Mouse (Mus musculus): Measurements from ENCODE around the gene Eif4b. TPM values are rescaled to one million over a fixed set of nuclear protein-coding genes. Genes with fewer than 3 reads are reported as not detected.

Eif4b gene
- 42.7 and 43.6 TPM in 2 replicates for polyA plus RNA-seq (2015; fragmentation: Nextera tagmentation; extraction: Ambion mirVana)

GRCm38 (mm10) chr15:102073559-102074069, at the start of gene Eif4b:
Gene Eif4b, plus strand, starts transcription at chr15:102073773.
- no peaks in the 10 kb centered on the region for H3K9me3 ChIP-seq (replicated peaks; ENCODE audit: control insufficient read depth, low read length)
- no peaks in the 10 kb centered on the region; the same call in 1 of the 2 replicates for H3K36me3 ChIP-seq (ENCODE audit: control insufficient read depth, insufficient read depth)
- peak within 1 kb of the TSS; percentile 93 for H3K9ac ChIP-seq (ENCODE audit: low read depth, low read length)
- WGBS (ENCODE audit: insufficient replicate concordance) = under 1% methylated on average over 58 of the region's 58 CpGs
- no peaks in the 10 kb centered on the region for H3K27me3 ChIP-seq (ENCODE audit: control insufficient read depth, insufficient read depth, low read depth, low read length)
- peak; percentile 95 for ATAC-seq (ENCODE audit: low read depth)
- H3K4me2 ChIP-seq (ENCODE audit: low read depth, low read length) = peak within 1 kb of the TSS; percentile 86
- H3K4me3 ChIP-seq (ENCODE audit: low read depth, low read length) = peak within 1 kb of the TSS; percentile 85
- H3K4me1 ChIP-seq (ENCODE audit: control insufficient read depth, low read depth, low read length) = peaks cover 16% of the 10 kb centered on the region
- peak within 1 kb of the TSS; percentile 91 for H3K27ac ChIP-seq (ENCODE audit: low read length)

DNA sequence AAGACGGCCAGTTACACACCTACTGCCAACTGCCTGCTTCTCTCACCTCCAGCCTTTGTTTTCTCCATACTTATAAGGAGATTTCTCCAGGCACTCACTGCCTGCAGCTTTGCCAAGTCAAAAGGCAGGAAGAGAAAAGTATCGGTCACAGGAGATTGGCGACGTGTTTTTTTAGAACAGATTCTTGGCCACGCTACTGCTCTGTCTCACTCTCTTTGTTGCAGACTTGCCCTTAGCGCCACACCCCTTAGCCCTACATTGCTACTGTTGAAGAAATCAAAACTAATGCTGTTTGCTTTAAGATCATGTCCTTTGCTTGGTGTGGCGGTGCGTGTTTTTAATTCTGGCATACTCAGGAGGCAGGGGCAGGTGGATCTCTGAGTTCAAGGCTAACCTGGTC, 49.7 kb upstream of the Eif4b start:
- peaks cover 23% of the 10 kb centered on the region for H3K27me3 ChIP-seq (ENCODE audit: control insufficient read depth, insufficient read depth, low read depth, low read length)
- H3K4me3 ChIP-seq (ENCODE audit: low read depth, low read length) = no peak overlapping the region
- H3K4me2 ChIP-seq (ENCODE audit: low read depth, low read length) = no peak overlapping the region
- no peak for ATAC-seq (ENCODE audit: low read depth)
- 61% methylated on average over 8 of the region's 8 CpGs for WGBS (ENCODE audit: insufficient replicate concordance)
- H3K9ac ChIP-seq (ENCODE audit: low read depth, low read length) = no peak overlapping the region
- H3K4me1 ChIP-seq (ENCODE audit: control insufficient read depth, low read depth, low read length) = peaks cover 6% of the 10 kb centered on the region; the same call in 1 of the 2 replicates
- H3K9me3 ChIP-seq (replicated peaks; ENCODE audit: control insufficient read depth, low read length) = no peaks in the 10 kb centered on the region
- H3K27ac ChIP-seq (ENCODE audit: low read length) = no peak overlapping the region
- no peaks in the 10 kb centered on the region for H3K36me3 ChIP-seq (ENCODE audit: control insufficient read depth, insufficient read depth)

DNA sequence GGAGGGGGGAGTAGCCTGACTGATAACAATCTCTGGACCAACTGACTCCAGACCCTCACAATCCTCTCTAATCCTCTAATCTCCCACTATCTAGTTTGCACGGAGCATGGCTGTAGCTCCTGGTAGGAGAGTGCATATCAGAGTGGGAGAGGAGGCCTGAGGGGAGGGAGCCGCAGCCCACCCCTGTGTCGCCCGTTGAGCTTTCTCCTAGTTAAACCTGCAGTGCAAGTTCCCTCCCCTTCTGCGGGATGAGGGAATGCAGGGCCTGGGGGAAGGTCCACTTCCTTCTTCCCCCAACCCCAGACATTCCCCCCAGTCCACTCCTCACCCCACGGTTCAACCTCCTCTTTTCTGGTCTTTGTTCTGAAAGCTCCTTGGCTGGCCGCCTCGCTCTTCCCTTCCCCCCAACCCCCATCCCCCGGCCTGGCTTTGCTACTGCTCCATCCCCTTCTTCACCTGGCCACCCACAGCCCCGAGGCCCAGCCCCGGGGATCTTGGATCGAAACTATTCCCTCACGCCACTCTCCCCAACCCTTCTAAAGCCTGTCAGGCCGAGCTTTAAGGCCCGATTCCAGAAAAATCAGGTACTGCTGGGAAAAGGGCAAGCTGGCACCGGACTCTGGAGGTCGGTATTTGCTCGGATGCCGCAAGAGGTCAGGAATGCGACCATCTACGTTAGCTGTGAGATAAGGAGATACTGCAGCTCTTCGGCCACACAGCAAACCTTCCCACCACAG, 48.3 kb upstream of the Eif4b start:
- no peak overlapping the region for H3K9ac ChIP-seq (ENCODE audit: low read depth, low read length)
- no peaks in the 10 kb centered on the region for H3K9me3 ChIP-seq (replicated peaks; ENCODE audit: control insufficient read depth, low read length)
- peaks cover 23% of the 10 kb centered on the region for H3K27me3 ChIP-seq (ENCODE audit: control insufficient read depth, insufficient read depth, low read depth, low read length)
- 8% methylated on average over 22 of the region's 22 CpGs for WGBS (ENCODE audit: insufficient replicate concordance)
- ATAC-seq (ENCODE audit: low read depth) = peak; percentile 31; the same call in 1 of the 2 replicates
- peaks cover 6% of the 10 kb centered on the region; the same call in 1 of the 2 replicates for H3K4me1 ChIP-seq (ENCODE audit: control insufficient read depth, low read depth, low read length)
- H3K4me2 ChIP-seq (ENCODE audit: low read depth, low read length) = peak overlapping the region; percentile 49
- H3K27ac ChIP-seq (ENCODE audit: low read length) = peak overlapping the region; percentile 72
- peak overlapping the region; percentile 27 for H3K4me3 ChIP-seq (ENCODE audit: low read depth, low read length)
- H3K36me3 ChIP-seq (ENCODE audit: control insufficient read depth, insufficient read depth) = no peaks in the 10 kb centered on the region

- peaks cover 23% of the 10 kb centered on the region for H3K27me3 ChIP-seq (ENCODE audit: control insufficient read depth, insufficient read depth, low read depth, low read length)
- H3K9ac ChIP-seq (ENCODE audit: low read depth, low read length) = no peak overlapping the region
- peak; percentile 79 for ATAC-seq (ENCODE audit: low read depth)
- peak overlapping the region; percentile 49 for H3K4me2 ChIP-seq (ENCODE audit: low read depth, low read length)
- H3K4me1 ChIP-seq (ENCODE audit: control insufficient read depth, low read depth, low read length) = peaks cover 6% of the 10 kb centered on the region; the same call in 1 of the 2 replicates
- no peaks in the 10 kb centered on the region for H3K9me3 ChIP-seq (replicated peaks; ENCODE audit: control insufficient read depth, low read length)
- 15% methylated on average over 12 of the region's 12 CpGs for whole genome bisulfite sequencing (ENCODE audit: insufficient replicate concordance)
- H3K36me3 ChIP-seq (ENCODE audit: control insufficient read depth, insufficient read depth) = no peaks in the 10 kb centered on the region
- no peak overlapping the region for H3K4me3 ChIP-seq (ENCODE audit: low read depth, low read length)
- H3K27ac ChIP-seq (ENCODE audit: low read length) = peak overlapping the region; percentile 80
Observed at GRCm38 (mm10) chr15:102026430-102026829, 47.1 kb upstream of the Eif4b start.

- H3K27me3 ChIP-seq (ENCODE audit: control insufficient read depth, insufficient read depth, low read depth, low read length) = peaks cover 23% of the 10 kb centered on the region
- peak within 1 kb of the TSS; percentile 44 for H3K4me2 ChIP-seq (ENCODE audit: low read depth, low read length)
- peak within 1 kb of the TSS; percentile 80 for H3K27ac ChIP-seq (ENCODE audit: low read length)
- H3K4me3 ChIP-seq (ENCODE audit: low read depth, low read length) = peak within 1 kb of the TSS; percentile 61
- peaks cover 6% of the 10 kb centered on the region; the same call in 1 of the 2 replicates for H3K4me1 ChIP-seq (ENCODE audit: control insufficient read depth, low read depth, low read length)
- ATAC-seq (ENCODE audit: low read depth) = peak; percentile 61
- 2% methylated on average over 28 of the region's 28 CpGs for WGBS (ENCODE audit: insufficient replicate concordance)
- H3K9ac ChIP-seq (ENCODE audit: low read depth, low read length) = peak within 1 kb of the TSS; percentile 56
- H3K36me3 ChIP-seq (ENCODE audit: control insufficient read depth, insufficient read depth) = no peaks in the 10 kb centered on the region
- no peaks in the 10 kb centered on the region for H3K9me3 ChIP-seq (replicated peaks; ENCODE audit: control insufficient read depth, low read length)
Observed at GRCm38 (mm10) chr15:102028040-102028439, 45.5 kb upstream of the Eif4b start, which contains the start of gene Krt18. Gene Krt18, plus strand, starts transcription at chr15:102028180.

DNA sequence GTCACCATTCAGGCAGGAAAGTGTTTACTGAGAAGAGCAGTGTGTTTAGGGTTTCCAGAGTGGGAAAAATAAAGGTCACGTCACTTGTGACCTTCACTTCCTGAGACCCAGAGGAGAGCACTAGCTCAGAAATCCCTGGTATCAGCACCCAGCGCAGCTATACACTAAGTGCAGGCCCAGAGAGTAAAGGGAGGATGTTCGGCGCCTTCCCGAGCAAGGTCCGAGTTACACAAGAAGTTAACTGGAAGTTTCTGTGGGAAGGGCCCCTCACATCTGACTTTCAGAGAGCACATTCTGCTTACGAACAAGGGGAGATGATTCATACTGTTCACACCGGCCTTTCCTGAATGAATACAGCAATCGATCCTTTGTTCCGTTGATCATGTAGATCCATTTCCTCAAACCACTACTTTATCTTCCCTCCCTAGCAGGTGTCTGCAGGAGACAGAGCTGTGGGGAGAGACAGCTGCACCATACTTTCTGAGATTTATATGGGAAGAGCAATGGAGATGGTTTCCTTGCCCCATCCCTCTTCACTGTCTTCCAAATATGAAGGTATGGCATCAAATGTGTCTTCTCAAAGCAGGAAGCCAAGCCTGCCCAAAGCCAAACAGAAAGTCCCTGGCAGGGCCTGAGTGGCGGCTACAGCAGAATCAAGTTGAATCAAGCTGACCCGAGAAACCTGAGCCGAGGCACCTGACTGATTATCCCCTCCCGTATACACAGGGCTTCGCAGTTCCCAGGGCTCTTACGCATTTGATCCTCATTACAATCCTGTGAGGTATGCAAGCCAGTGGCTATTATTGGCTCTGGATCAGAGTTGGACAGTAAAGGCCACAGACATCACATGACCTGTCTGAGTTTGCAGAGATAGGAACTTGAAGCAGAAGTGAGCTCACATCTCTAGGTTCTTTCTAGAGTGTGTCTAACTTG, 39.2 kb upstream of the Eif4b start:
- no peak overlapping the region for H3K4me3 ChIP-seq (ENCODE audit: low read depth, low read length)
- H3K27me3 ChIP-seq (ENCODE audit: control insufficient read depth, insufficient read depth, low read depth, low read length) = no peaks in the 10 kb centered on the region
- H3K27ac ChIP-seq (ENCODE audit: low read length) = no peak overlapping the region
- no peaks in the 10 kb centered on the region for H3K36me3 ChIP-seq (ENCODE audit: control insufficient read depth, insufficient read depth)
- H3K9ac ChIP-seq (ENCODE audit: low read depth, low read length) = no peak overlapping the region
- no peaks in the 10 kb centered on the region for H3K4me1 ChIP-seq (ENCODE audit: control insufficient read depth, low read depth, low read length)
- H3K9me3 ChIP-seq (replicated peaks; ENCODE audit: control insufficient read depth, low read length) = no peaks in the 10 kb centered on the region
- 52% methylated on average over 16 of the region's 16 CpGs for WGBS (ENCODE audit: insufficient replicate concordance)
- no peak overlapping the region for H3K4me2 ChIP-seq (ENCODE audit: low read depth, low read length)
- ATAC-seq (ENCODE audit: low read depth) = no peak

DNA sequence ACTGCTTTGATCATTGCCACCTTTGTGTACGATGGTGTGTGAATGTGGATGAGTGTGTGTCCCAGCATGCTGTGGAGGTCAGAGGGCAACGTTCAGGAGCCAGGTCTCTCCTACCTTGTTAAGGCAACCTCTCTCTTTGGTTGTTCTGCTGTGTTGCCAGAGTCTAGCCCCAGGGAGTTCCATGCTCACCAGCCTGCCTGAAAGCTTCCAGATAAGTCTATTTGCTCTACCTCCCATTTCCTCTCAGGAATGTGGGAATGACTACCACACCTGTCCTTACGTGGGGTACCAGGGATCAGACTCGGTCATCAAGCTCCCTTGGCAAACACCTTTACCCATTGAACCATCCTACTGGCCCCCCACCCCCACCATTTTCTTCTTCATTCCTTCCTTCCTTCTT, 33.3 kb upstream of the Eif4b start:
- ATAC-seq (ENCODE audit: low read depth) = no peak
- Histone ChIP-seq H3K4me3 (ENCODE audit: low read depth, low read length) (no peak overlapping the region), H3K27me3 (ENCODE audit: control insufficient read depth, insufficient read depth, low read depth, low read length) (no peaks in the 10 kb centered on the region; the same call in 1 of the 2 replicates), H3K9ac (ENCODE audit: low read depth, low read length) (no peak overlapping the region), H3K27ac (ENCODE audit: low read length) (no peak overlapping the region), H3K4me2 (ENCODE audit: low read depth, low read length) (no peak overlapping the region), H3K36me3 (ENCODE audit: control insufficient read depth, insufficient read depth) (no peaks in the 10 kb centered on the region), H3K9me3 (replicated peaks; ENCODE audit: control insufficient read depth, low read length) (no peaks in the 10 kb centered on the region), H3K4me1 (ENCODE audit: control insufficient read depth, low read depth, low read length) (no peaks in the 10 kb centered on the region)
- WGBS (ENCODE audit: insufficient replicate concordance) = 55% methylated on average over 4 of the region's 4 CpGs

GRCm38 (mm10) chr15:102041951-102042350, 31.6 kb upstream of the Eif4b start:
- H3K9ac ChIP-seq (ENCODE audit: low read depth, low read length) = no peak overlapping the region
- no peak overlapping the region for H3K4me3 ChIP-seq (ENCODE audit: low read depth, low read length)

More at GRCm38 (mm10) chr15:102041951-102042350, 31.6 kb upstream of the Eif4b start:
- Histone ChIP-seq H3K27ac (ENCODE audit: low read length) (no peak overlapping the region), H3K4me2 (ENCODE audit: low read depth, low read length) (no peak overlapping the region), H3K9me3 (replicated peaks; ENCODE audit: control insufficient read depth, low read length) (no peaks in the 10 kb centered on the region), H3K4me1 (ENCODE audit: control insufficient read depth, low read depth, low read length) (no peaks in the 10 kb centered on the region), H3K36me3 (ENCODE audit: control insufficient read depth, insufficient read depth) (no peaks in the 10 kb centered on the region), H3K27me3 (ENCODE audit: control insufficient read depth, insufficient read depth, low read depth, low read length) (no peaks in the 10 kb centered on the region; the same call in 1 of the 2 replicates)
- 30% methylated on average over 7 of the region's 7 CpGs for WGBS (ENCODE audit: insufficient replicate concordance)
- no peak for ATAC-seq (ENCODE audit: low read depth)

Data from liver, embryonic 16.5 days (tissue).